Mouse (Mus musculus): Measurements from ENCODE around the gene Romo1. TPM values are rescaled to one million over a fixed set of nuclear protein-coding genes. Genes with fewer than 3 reads are reported as not detected.
"Not testable (repeated sequence)": the region's sequence is repeated elsewhere in the genome, so short reads cannot be mapped to it uniquely, and the experiment has no call there.

Romo1 gene
- polyA plus RNA-seq (2014; fragmentation: Nextera tagmentation; extraction: Ambion mirVana) = 366 and 379 TPM in 2 replicates

DNA sequence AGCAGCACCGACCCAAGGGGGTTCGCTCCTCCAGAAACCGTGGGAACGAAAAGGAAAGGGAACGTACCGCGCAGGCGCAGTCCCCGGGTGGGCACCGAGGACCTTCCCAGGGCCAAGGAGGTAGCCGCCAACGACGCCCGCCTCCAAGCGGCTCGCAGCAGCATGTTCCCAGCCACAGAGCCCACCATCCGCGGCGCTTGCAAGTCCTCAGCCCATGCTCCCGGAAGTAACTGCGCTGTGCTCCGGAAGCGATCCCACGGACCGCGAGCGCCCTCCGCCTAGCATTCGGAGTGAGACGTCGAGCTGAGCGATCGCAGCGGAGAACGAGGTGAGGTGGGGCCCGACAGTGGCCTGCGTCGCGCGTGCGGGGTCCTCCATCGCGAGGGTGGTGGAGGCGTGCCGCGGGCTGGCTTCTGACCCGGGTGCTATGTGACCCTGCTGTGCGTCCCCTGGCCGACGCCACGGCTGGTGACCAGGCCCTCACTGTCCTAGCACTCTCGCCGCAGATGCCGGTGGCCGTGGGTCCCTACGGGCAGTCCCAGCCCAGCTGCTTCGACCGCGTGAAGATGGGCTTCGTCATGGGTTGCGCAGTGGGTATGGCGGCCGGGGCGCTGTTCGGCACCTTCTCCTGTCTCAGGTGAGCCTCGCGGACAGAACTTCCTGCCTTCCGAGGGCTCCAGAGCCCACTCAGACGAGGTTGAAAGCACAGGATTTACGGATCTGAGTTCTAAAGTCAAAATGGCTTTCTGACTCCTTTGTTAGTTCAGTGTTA is at the start of gene Romo1, which contains the start of gene Nfs1:
Romo1 (plus strand) TSS at position 87 of the 772 bp plus-strand sequence.
Nfs1 (minus strand) TSS at position 234 of the 772 bp plus-strand sequence.
- 0 out of 2 replicates have a peak, but pooled peaks cover 4% of the 10 kb centered on the region for H3K4me1 ChIP-seq (ENCODE audit: control insufficient read depth, insufficient read depth, low read length)
- no peaks in the 10 kb centered on the region for H3K9me3 ChIP-seq (ENCODE audit: control insufficient read depth, low read length)
- no peaks in the 10 kb centered on the region for H3K27me3 ChIP-seq (ENCODE audit: control insufficient read depth, insufficient read depth, low read length)
- peak within 1 kb of the TSS; percentile 92 for H3K27ac ChIP-seq (ENCODE audit: low read depth, low read length)
- WGBS = under 1% methylated on average over 70 of the region's 70 CpGs
- peak within 1 kb of the TSS; percentile 67 for H3K4me2 ChIP-seq (ENCODE audit: low read depth)
- H3K36me3 ChIP-seq (ENCODE audit: control insufficient read depth, insufficient read depth, low read length) = peaks cover 9% of the 10 kb centered on the region
- peak within 1 kb of the TSS; percentile 89 for H3K9ac ChIP-seq (ENCODE audit: low read length)
- DNase-seq (ENCODE audit: low spot score) (peak; percentile 97), ATAC-seq (ENCODE audit: insufficient read depth, low FRiP score, low TSS enrichment) (peak; percentile 98)
- peak within 1 kb of the TSS; percentile 73 for H3K4me3 ChIP-seq (ENCODE audit: low read depth, low read length)

DNA sequence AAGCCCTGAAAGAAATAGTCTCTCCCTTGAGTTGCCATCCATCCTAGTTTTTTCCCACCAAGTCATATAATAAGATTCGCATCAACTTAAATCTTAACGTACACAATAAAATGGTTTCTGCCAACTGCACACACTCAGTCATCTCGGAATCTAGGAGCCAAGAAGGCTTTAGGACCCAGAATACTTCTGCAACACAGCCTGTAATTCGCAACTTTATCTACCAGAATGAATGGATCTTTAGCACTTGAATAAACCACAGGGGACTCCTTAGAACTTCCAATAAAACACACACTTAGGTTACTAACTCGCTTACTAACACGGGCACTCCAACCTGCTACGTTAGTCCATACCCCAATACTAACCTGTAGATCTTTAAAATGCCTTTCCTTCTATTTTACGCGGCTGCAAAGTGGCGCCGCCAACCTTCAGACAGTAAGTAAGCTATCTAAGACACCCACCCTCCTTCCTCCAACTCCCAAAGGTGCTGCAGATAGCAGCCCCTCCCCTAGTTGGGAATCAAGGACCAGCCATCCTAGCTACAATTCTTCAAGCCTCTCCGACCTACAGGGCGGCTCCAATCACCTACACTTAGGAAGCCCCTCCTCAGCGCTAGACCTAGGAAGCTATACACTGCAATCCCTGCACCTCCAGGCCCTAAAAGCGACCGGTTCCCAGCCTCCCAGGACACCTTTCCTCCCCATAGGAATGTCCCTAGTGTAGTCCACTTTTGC is 33.0 kb upstream of the Romo1 start:
- DNase-seq (ENCODE audit: low spot score) = peak; percentile 56
- 2% methylated on average over 16 of the region's 16 CpGs for WGBS
- no peaks in the 10 kb centered on the region for H3K36me3 ChIP-seq (ENCODE audit: control insufficient read depth, insufficient read depth, low read length)
- H3K4me1 ChIP-seq (ENCODE audit: control insufficient read depth, insufficient read depth, low read length) = peaks cover 8% of the 10 kb centered on the region
- no peaks in the 10 kb centered on the region for H3K27me3 ChIP-seq (ENCODE audit: control insufficient read depth, insufficient read depth, low read length)
- ATAC-seq (ENCODE audit: insufficient read depth, low FRiP score, low TSS enrichment) = peak; percentile 45; the same call in 1 of the 2 replicates
- H3K9ac ChIP-seq (ENCODE audit: low read length) = peak overlapping the region; percentile 99
- peak overlapping the region; percentile 92 for H3K27ac ChIP-seq (ENCODE audit: low read depth, low read length)
- no peaks in the 10 kb centered on the region for H3K9me3 ChIP-seq (ENCODE audit: control insufficient read depth, low read length)
- peak overlapping the region; percentile 81 for H3K4me3 ChIP-seq (ENCODE audit: low read depth, low read length)
- H3K4me2 ChIP-seq (ENCODE audit: low read depth) = peak overlapping the region; percentile 86

- Histone ChIP-seq H3K27me3 (ENCODE audit: control insufficient read depth, insufficient read depth, low read length) (no peaks in the 10 kb centered on the region), H3K27ac (ENCODE audit: low read depth, low read length) (peak within 1 kb of the TSS; percentile 92), H3K4me3 (ENCODE audit: low read depth, low read length) (peak within 1 kb of the TSS; percentile 81), H3K9ac (ENCODE audit: low read length) (peak within 1 kb of the TSS; percentile 99), H3K36me3 (ENCODE audit: control insufficient read depth, insufficient read depth, low read length) (no peaks in the 10 kb centered on the region), H3K9me3 (ENCODE audit: control insufficient read depth, low read length) (no peaks in the 10 kb centered on the region), H3K4me1 (ENCODE audit: control insufficient read depth, insufficient read depth, low read length) (peaks cover 8% of the 10 kb centered on the region), H3K4me2 (ENCODE audit: low read depth) (peak within 1 kb of the TSS; percentile 86)
- ATAC-seq (ENCODE audit: insufficient read depth, low FRiP score, low TSS enrichment) = peak; percentile 86
- DNase-seq (ENCODE audit: low spot score) = peak; percentile 96
- WGBS = under 1% methylated on average over 73 of the region's 74 CpGs
Measured at GRCm38 (mm10) chr2:156111358-156112079, 32.3 kb upstream of the Romo1 start, which contains the start of the genes Cpne1 and Rbm12. Gene Cpne1 (minus strand): TSS chr2:156111965. Gene Rbm12 (minus strand): TSS chr2:156111978.

GRCm38 (mm10) chr2:156112080-156112423 is 31.8 kb upstream of the Romo1 start:
- not testable (repeated sequence) for DNase-seq (ENCODE audit: low spot score); H3K27ac ChIP-seq (ENCODE audit: low read depth, low read length); H3K27me3 ChIP-seq (ENCODE audit: control insufficient read depth, insufficient read depth, low read length); ATAC-seq (ENCODE audit: insufficient read depth, low FRiP score, low TSS enrichment); H3K9me3 ChIP-seq (ENCODE audit: control insufficient read depth, low read length); H3K4me1 ChIP-seq (ENCODE audit: control insufficient read depth, insufficient read depth, low read length); H3K36me3 ChIP-seq (ENCODE audit: control insufficient read depth, insufficient read depth, low read length)
- Histone ChIP-seq H3K9ac (ENCODE audit: low read length) (peak overlapping the region; percentile 99), H3K4me2 (ENCODE audit: low read depth) (peak overlapping the region; percentile 32), H3K4me3 (ENCODE audit: low read depth, low read length) (peak overlapping the region; percentile 81)
- 28% methylated on average over 5 of the region's 5 CpGs for WGBS

DNA sequence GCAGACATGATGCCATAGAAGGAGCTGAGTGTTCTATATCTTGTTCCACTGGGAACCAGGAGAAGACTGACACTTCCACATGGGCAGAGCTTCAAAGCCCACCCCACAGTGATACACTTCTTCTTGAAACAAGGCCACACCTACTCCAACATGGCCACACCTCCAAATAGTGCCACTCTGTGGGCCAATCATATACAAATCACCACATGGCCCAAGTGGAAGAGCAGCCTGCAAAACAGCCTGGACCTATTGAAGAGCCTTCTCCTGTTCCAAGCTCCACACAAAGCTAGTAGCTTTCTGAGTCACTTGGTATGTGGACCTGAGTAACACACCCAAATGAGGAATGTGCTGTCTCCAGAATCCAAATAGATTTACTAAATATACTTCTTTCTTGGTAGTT is 24.3 kb upstream of the Romo1 start:
- Histone ChIP-seq H3K27me3 (ENCODE audit: control insufficient read depth, insufficient read depth, low read length) (no peaks in the 10 kb centered on the region), H3K4me3 (ENCODE audit: low read depth, low read length) (no peak overlapping the region), H3K4me2 (ENCODE audit: low read depth) (no peak overlapping the region), H3K4me1 (ENCODE audit: control insufficient read depth, insufficient read depth, low read length) (no peaks in the 10 kb centered on the region), H3K27ac (ENCODE audit: low read depth, low read length) (no peak overlapping the region), H3K9ac (ENCODE audit: low read length) (no peak overlapping the region), H3K9me3 (ENCODE audit: control insufficient read depth, low read length) (no peaks in the 10 kb centered on the region), H3K36me3 (ENCODE audit: control insufficient read depth, insufficient read depth, low read length) (no peaks in the 10 kb centered on the region)
- DNase-seq (ENCODE audit: low spot score) = no peak
- no peak for ATAC-seq (ENCODE audit: insufficient read depth, low FRiP score, low TSS enrichment)

DNA sequence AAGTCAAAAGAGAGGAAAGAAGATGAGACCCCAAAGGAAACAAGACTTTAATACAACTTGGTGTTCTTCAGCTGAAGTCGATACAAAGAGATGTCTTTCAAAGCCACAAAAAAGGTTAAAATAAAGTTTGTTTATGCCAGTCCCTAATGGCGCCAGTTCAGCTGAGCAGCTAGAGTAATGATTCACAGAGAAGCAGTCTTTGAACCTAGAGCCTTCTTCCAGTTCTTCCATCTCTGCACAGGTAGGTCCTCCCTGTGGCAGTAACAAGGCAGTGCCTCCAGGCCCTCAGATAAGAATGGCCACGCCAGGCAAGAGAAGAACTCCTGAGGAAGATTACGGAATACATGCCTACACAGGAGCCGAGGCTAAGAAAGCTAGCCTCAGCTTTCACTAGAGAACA is 20.1 kb upstream of the Romo1 start:
- no peaks in the 10 kb centered on the region for H3K9me3 ChIP-seq (ENCODE audit: control insufficient read depth, low read length)
- ATAC-seq (ENCODE audit: insufficient read depth, low FRiP score, low TSS enrichment) (no peak), DNase-seq (ENCODE audit: low spot score) (no peak)
- 92% methylated on average over 5 of the region's 5 CpGs for WGBS
- no peaks in the 10 kb centered on the region for H3K36me3 ChIP-seq (ENCODE audit: control insufficient read depth, insufficient read depth, low read length)
- H3K27ac ChIP-seq (ENCODE audit: low read depth, low read length) = no peak overlapping the region
- H3K4me1 ChIP-seq (ENCODE audit: control insufficient read depth, insufficient read depth, low read length) = no peaks in the 10 kb centered on the region
- no peak overlapping the region for H3K9ac ChIP-seq (ENCODE audit: low read length)
- H3K4me3 ChIP-seq (ENCODE audit: low read depth, low read length) = no peak overlapping the region
- H3K4me2 ChIP-seq (ENCODE audit: low read depth) = no peak overlapping the region
- H3K27me3 ChIP-seq (ENCODE audit: control insufficient read depth, insufficient read depth, low read length) = no peaks in the 10 kb centered on the region

GRCm38 (mm10) chr2:156126992-156127391 is 16.8 kb upstream of the Romo1 start, which contains the start of gene Gm28036:
Gene Gm28036 (minus strand): TSS chr2:156127092.
- H3K4me1 ChIP-seq (ENCODE audit: control insufficient read depth, insufficient read depth, low read length) = no peaks in the 10 kb centered on the region
- H3K9ac ChIP-seq (ENCODE audit: low read length) = no peak within 1 kb of the TSS
- no peak within 1 kb of the TSS for H3K4me3 ChIP-seq (ENCODE audit: low read depth, low read length)
- ATAC-seq (ENCODE audit: insufficient read depth, low FRiP score, low TSS enrichment) (no peak), DNase-seq (ENCODE audit: low spot score) (no peak)
- no peak within 1 kb of the TSS for H3K4me2 ChIP-seq (ENCODE audit: low read depth)
- H3K36me3 ChIP-seq (ENCODE audit: control insufficient read depth, insufficient read depth, low read length) = no peaks in the 10 kb centered on the region
- no peaks in the 10 kb centered on the region for H3K9me3 ChIP-seq (ENCODE audit: control insufficient read depth, low read length)
- no peaks in the 10 kb centered on the region for H3K27me3 ChIP-seq (ENCODE audit: control insufficient read depth, insufficient read depth, low read length)
- 88% methylated on average over 5 of the region's 5 CpGs for WGBS
- no peak within 1 kb of the TSS for H3K27ac ChIP-seq (ENCODE audit: low read depth, low read length)

DNA sequence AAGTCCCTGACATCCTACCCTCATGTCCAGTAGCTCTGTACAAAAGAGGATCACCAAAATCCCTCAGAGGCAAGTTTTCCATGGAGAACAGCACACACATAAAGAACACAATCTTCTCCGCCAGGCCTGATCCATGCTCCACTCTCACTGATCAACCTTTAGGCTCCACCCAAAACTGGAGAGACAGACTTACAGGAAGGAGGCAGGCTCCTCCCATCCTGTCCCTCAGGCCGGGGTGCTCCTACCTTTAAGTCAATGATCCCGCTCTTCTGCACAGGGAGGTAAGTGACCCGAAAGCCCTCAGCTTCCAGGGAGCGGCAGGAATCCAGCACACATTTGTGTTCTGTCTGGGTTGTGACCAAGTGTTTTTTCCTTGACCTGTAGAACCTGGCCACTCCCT is 9.7 kb upstream of the Romo1 start:
- ATAC-seq (ENCODE audit: insufficient read depth, low FRiP score, low TSS enrichment) = no peak
- WGBS = 93% methylated on average over 5 of the region's 5 CpGs

More for the DNA sequence above, 9.7 kb upstream of the Romo1 start:
- no peak overlapping the region for H3K4me2 ChIP-seq (ENCODE audit: low read depth)
- H3K9me3 ChIP-seq (ENCODE audit: control insufficient read depth, low read length) = no peaks in the 10 kb centered on the region
- no peak overlapping the region for H3K4me3 ChIP-seq (ENCODE audit: low read depth, low read length)
- no peaks in the 10 kb centered on the region for H3K4me1 ChIP-seq (ENCODE audit: control insufficient read depth, insufficient read depth, low read length)
- DNase-seq (ENCODE audit: low spot score) = no peak
- no peak overlapping the region for H3K9ac ChIP-seq (ENCODE audit: low read length)
- H3K36me3 ChIP-seq (ENCODE audit: control insufficient read depth, insufficient read depth, low read length) = no peaks in the 10 kb centered on the region
- no peaks in the 10 kb centered on the region for H3K27me3 ChIP-seq (ENCODE audit: control insufficient read depth, insufficient read depth, low read length)
- H3K27ac ChIP-seq (ENCODE audit: low read depth, low read length) = no peak overlapping the region

Data from neural tube, embryonic 11.5 days (tissue).